Mouse (Mus musculus) CH12.LX (cell line): ENCODE results near the gene Actr8. TPM values are rescaled to one million over a fixed set of nuclear protein-coding genes. Genes with fewer than 3 reads are reported as not detected.

ENCODE experiments used
- DNase-seq: peaks from one replicate; pipeline ENCODE4 v3.0.0-alpha.2; 2013; ENCODE audit errors: extremely low read depth
- H3K27ac ChIP-seq: 2 replicates; pipeline ENCODE4 v1.5.1; 2012; ENCODE audit warnings: low read depth, mild to moderate bottlenecking, control low read depth, moderate library complexity; ENCODE audit not compliant: insufficient read depth
- H3K27me3 ChIP-seq: replicated peaks from 2 replicates; pipeline ENCODE3; 2012; ENCODE audit warnings: inconsistent platforms
- H3K36me3 ChIP-seq, 2 experiments: replicated peaks in 1 of 2; 2 replicates each; pipeline versions ENCODE3 to v1.6.1; 2012; ENCODE audit warnings: inconsistent platforms in 1 of 2, low read length in 1 of 2, mild to moderate bottlenecking in 1 of 2, mixed read lengths in 1 of 2, moderate library complexity in 1 of 2; ENCODE audit not compliant: control insufficient read depth in 1 of 2, insufficient read depth in 1 of 2
- H3K4me1 ChIP-seq, 2 experiments: 2 replicates each; pipeline ENCODE4 v1.6.1; 2012; ENCODE audit warnings: inconsistent platforms in 1 of 2, moderate library complexity in 1 of 2; ENCODE audit not compliant: insufficient read depth in 2 of 2, control insufficient read depth in 1 of 2
- H3K4me2 ChIP-seq: 2 replicates; pipeline ENCODE4 v1.6.1; 2012; ENCODE audit warnings: low read depth, mild to moderate bottlenecking, control low read depth; ENCODE audit not compliant: poor library complexity, insufficient read depth, severe bottlenecking
- H3K4me3 ChIP-seq, 3 experiments: fragments of 150-350 bp in 1 of 3; sonication (generic) in 1 of 3; replicated peaks in 1 of 3; 2 replicates each; pipeline versions ENCODE3 to v1.5.1; 2011 to 2012; ENCODE audit warnings: low read depth in 2 of 3, low read length in 2 of 3, mild to moderate bottlenecking in 2 of 3, moderate library complexity in 2 of 3, control low read depth in 1 of 3, improper control_type of control experiment in 1 of 3, inconsistent platforms in 1 of 3, mixed read lengths in 1 of 3; ENCODE audit not compliant: poor library complexity in 1 of 3
- H3K79me2 ChIP-seq: replicated peaks from 2 replicates; pipeline ENCODE4 v1.6.1; 2012; ENCODE audit warnings: mild to moderate bottlenecking, moderate library complexity; ENCODE audit not compliant: control insufficient read depth, poor library complexity, insufficient read depth, severe bottlenecking; ENCODE audit errors: extremely low read depth
- H3K9ac ChIP-seq: 2 replicates; pipeline ENCODE4 v1.6.1; 2012; ENCODE audit warnings: low read depth, mild to moderate bottlenecking, control low read depth, moderate library complexity; ENCODE audit not compliant: insufficient read depth
- H3K9me3 ChIP-seq: replicated peaks from 2 replicates; pipeline ENCODE3; 2012; ENCODE audit warnings: low read length, inconsistent platforms, mixed read lengths
- BHLHE40 ChIP-seq: IDR thresholded peaks from 2 replicates; pipeline ENCODE4 v1.6.1; 2011; ENCODE audit warnings: mild to moderate bottlenecking, low read depth, low read length, improper control_type of control experiment
- CHD1 ChIP-seq: IDR thresholded peaks from 2 replicates; pipeline ENCODE4 v1.6.1; 2012; ENCODE audit warnings: low read depth, low read length, improper control_type of control experiment, inconsistent platforms
- CHD2 ChIP-seq: IDR thresholded peaks from 2 replicates; pipeline ENCODE4 v1.6.1; 2011; ENCODE audit warnings: low read length, improper control_type of control experiment
- E2F4 ChIP-seq: IDR thresholded peaks from 2 replicates; pipeline ENCODE4 v1.6.1; 2011; ENCODE audit warnings: low read depth, low read length, improper control_type of control experiment; ENCODE audit not compliant: insufficient replicate concordance
- ELF1 ChIP-seq: IDR thresholded peaks from 2 replicates; pipeline ENCODE4 v1.6.1; 2014; ENCODE audit warnings: low read depth, mild to moderate bottlenecking, inconsistent platforms, low read length, improper control_type of control experiment
- EP300 ChIP-seq: IDR thresholded peaks from 2 replicates; pipeline ENCODE4 v1.6.1; 2011; ENCODE audit warnings: low read length, improper control_type of control experiment
- ETS1 ChIP-seq: conservative IDR thresholded peaks from 2 replicates; pipeline ENCODE4 v1.6.1; 2012; ENCODE audit warnings: low read depth, mild to moderate bottlenecking, inconsistent platforms, low read length, improper control_type of control experiment, moderate library complexity
- IRF4 ChIP-seq: IDR thresholded peaks from 2 replicates; pipeline ENCODE4 v1.6.1; 2014; ENCODE audit warnings: low read depth, mild to moderate bottlenecking, inconsistent platforms, low read length, improper control_type of control experiment
- JUN ChIP-seq: IDR thresholded peaks from 2 replicates; pipeline ENCODE4 v1.6.1; 2011; ENCODE audit warnings: low read depth, mild to moderate bottlenecking, low read length, improper control_type of control experiment, moderate library complexity; ENCODE audit not compliant: insufficient read depth
- MAFK ChIP-seq: IDR thresholded peaks from 2 replicates; pipeline ENCODE4 v1.6.1; 2011; ENCODE audit warnings: low read length, improper control_type of control experiment; ENCODE audit not compliant: insufficient replicate concordance
- MAX ChIP-seq: IDR thresholded peaks from 2 replicates; pipeline ENCODE4 v1.6.1; 2011; ENCODE audit warnings: low read length, improper control_type of control experiment
- MAZ ChIP-seq: IDR thresholded peaks from 2 replicates; pipeline ENCODE4 v1.6.1; 2012; ENCODE audit warnings: low read depth, mild to moderate bottlenecking, inconsistent platforms, low read length, improper control_type of control experiment, moderate library complexity
- MXI1 ChIP-seq: IDR thresholded peaks from 2 replicates; pipeline ENCODE4 v1.6.1; 2011; ENCODE audit warnings: mild to moderate bottlenecking, low read depth, low read length, improper control_type of control experiment
- MYC ChIP-seq: IDR thresholded peaks from 2 replicates; pipeline ENCODE4 v1.6.1; 2011; ENCODE audit warnings: low read depth, mild to moderate bottlenecking, improper control_type of control experiment, low read length
- NELFE ChIP-seq: IDR thresholded peaks from 2 replicates; pipeline ENCODE4 v1.6.1; 2011; ENCODE audit warnings: low read depth, low read length, improper control_type of control experiment
- NRF1 ChIP-seq: IDR thresholded peaks from 2 replicates; pipeline ENCODE4 v1.6.1; 2014; ENCODE audit warnings: low read depth, mild to moderate bottlenecking, inconsistent platforms, low read length, improper control_type of control experiment, moderate library complexity
- PAX5 ChIP-seq: IDR thresholded peaks from 2 replicates; pipeline ENCODE4 v1.6.1; 2012; ENCODE audit warnings: low read length, inconsistent platforms, mixed read lengths
- POLR2AphosphoS2 ChIP-seq: IDR thresholded peaks from 2 replicates; pipeline ENCODE4 v1.6.1; 2011; ENCODE audit warnings: low read depth, low read length, improper control_type of control experiment
- RCOR1 ChIP-seq: conservative IDR thresholded peaks from 2 replicates; pipeline ENCODE4 v1.6.1; 2012; ENCODE audit warnings: low read depth, mild to moderate bottlenecking, inconsistent platforms, low read length, improper control_type of control experiment
- SIN3A ChIP-seq: IDR thresholded peaks from 2 replicates; pipeline ENCODE4 v1.6.1; 2012; ENCODE audit warnings: low read length, improper control_type of control experiment, inconsistent platforms
- SMC3 ChIP-seq: IDR thresholded peaks from 2 replicates; pipeline ENCODE4 v1.6.1; 2011; ENCODE audit warnings: low read depth, low read length, improper control_type of control experiment
- TBP ChIP-seq: conservative IDR thresholded peaks from 2 replicates; pipeline ENCODE4 v1.6.1; 2011; ENCODE audit warnings: low read depth, low read length, improper control_type of control experiment
- TCF12 ChIP-seq: IDR thresholded peaks from 2 replicates; pipeline ENCODE4 v1.6.1; 2014; ENCODE audit warnings: low read depth, mild to moderate bottlenecking, inconsistent platforms, low read length, improper control_type of control experiment
- UBTF ChIP-seq: IDR thresholded peaks from 2 replicates; pipeline ENCODE4 v1.6.1; 2012; ENCODE audit warnings: low read depth, mild to moderate bottlenecking, inconsistent platforms, low read length, improper control_type of control experiment, moderate library complexity
- USF1 ChIP-seq: IDR thresholded peaks from 2 replicates; pipeline ENCODE4 v1.6.1; 2014; ENCODE audit warnings: low read depth, mild to moderate bottlenecking, inconsistent platforms, low read length, improper control_type of control experiment
- USF2 ChIP-seq: conservative IDR thresholded peaks from 2 replicates; pipeline ENCODE4 v1.6.1; 2011; ENCODE audit warnings: low read depth, low read length, improper control_type of control experiment
- ZC3H11A ChIP-seq: IDR thresholded peaks from 2 replicates; pipeline ENCODE4 v1.6.1; 2012; ENCODE audit warnings: low read depth, mild to moderate bottlenecking, inconsistent platforms, low read length, improper control_type of control experiment
- ZKSCAN1 ChIP-seq: IDR thresholded peaks from 2 replicates; pipeline ENCODE4 v1.6.1; 2012; ENCODE audit warnings: low read depth, inconsistent platforms, low read length, improper control_type of control experiment, borderline replicate concordance
- ZNF384 ChIP-seq: IDR thresholded peaks from 2 replicates; pipeline ENCODE4 v1.6.1; 2012; ENCODE audit warnings: low read depth, low read length, improper control_type of control experiment, inconsistent platforms
- dilution Hi-C: fragments of 300-500 bp; cut with MboI; formaldehyde crosslinking; loops from 2 replicates; pipeline ENCODE4 v1.14.3; 2020; ENCODE audit warnings: low sequenced_read_pairs; ENCODE audit not compliant: extremely low pct_unique_long_range_greater_than_20kb, extremely low pct_ligation_motif_present
- in situ Hi-C: fragments of 300-500 bp; cut with MboI; formaldehyde crosslinking; loops from 3 replicates; pipeline ENCODE4 v1.14.3; 2019; ENCODE audit warnings: low sequenced_read_pairs, low pct_ligation_motif_present, low pct_unique_long_range_greater_than_20kb, mixed read lengths
- polyA plus RNA-seq: library from polyadenylated mRNA; unstranded; fragments of >175 nt; gene quantifications from 2 replicates; pipeline ENCODE4 v1.2.1, GENCODE M21; 2012; ENCODE audit warnings: low read depth; ENCODE audit not compliant: insufficient read length
- total RNA-seq, 2 experiments: library from RNA; depleted of rRNA; stranded (reverse); fragments of 300-350 nt in 1 of 2; fragments of >200 nt in 1 of 2; gene quantifications; 2 replicates each; pipeline ENCODE4 v1.2.3; 2012 to 2014

Gene Actr8
- total and polyA plus RNA-seq, 3 experiments = 26.7 to 34.3 (median 33.4) TPM

DNA sequence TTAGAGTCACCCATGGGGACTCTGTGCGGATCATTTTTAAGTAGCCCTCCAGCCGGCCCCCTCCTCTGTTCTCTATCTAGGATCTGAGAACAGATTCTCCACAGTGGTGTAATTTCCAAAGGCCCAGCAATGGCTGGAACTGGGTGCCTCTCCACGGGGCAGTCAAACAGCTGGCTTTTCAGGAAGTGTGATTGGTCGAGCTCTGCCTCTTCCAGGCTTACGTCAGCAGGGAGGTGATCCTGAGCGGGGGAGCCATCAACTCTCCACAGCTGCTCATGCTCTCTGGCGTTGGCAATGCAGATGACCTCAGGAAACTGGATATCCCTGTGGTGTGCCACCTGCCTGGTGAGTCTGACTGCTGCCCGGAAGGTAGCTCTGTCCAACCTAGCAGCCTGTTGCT is 55.3 kb downstream of the Actr8 start:
- H3K27ac ChIP-seq = no peak overlapping the region
- no peak overlapping the region for H3K9ac ChIP-seq
- no peaks in the 10 kb centered on the region for H3K79me2 ChIP-seq
- no peaks in the 10 kb centered on the region for H3K27me3 ChIP-seq
- no peaks in the 10 kb centered on the region for H3K9me3 ChIP-seq
- peaks cover 0 to 14% of the 10 kb centered on the region in 2 experiments; a peak in 2 of 4 replicates for H3K4me1 ChIP-seq
- no peaks in the 10 kb centered on the region for H3K36me3 ChIP-seq
- in situ Hi-C loops (no loop called here), dilution Hi-C loops (no loop called here)
- H3K4me2 ChIP-seq = no peak overlapping the region
- no peak for DNase-seq
- no peak overlapping the region for H3K4me3 ChIP-seq
- TF ChIP-seq TCF12 (no peak), EP300 (no peak), NELFE (no peak), CHD2 (no peak), MAZ (no peak), RCOR1 (no peak), CHD1 (no peak), IRF4 (no peak), BHLHE40 (no peak), ZNF384 (no peak), E2F4 (no peak), ETS1 (no peak), JUN (no peak), NRF1 (no peak), ZC3H11A (no peak), TBP (no peak), SMC3 (no peak), MAX (no peak), USF1 (no peak), ELF1 (no peak)
- TF ChIP-seq, all 38 proteins: peak for 0

DNA sequence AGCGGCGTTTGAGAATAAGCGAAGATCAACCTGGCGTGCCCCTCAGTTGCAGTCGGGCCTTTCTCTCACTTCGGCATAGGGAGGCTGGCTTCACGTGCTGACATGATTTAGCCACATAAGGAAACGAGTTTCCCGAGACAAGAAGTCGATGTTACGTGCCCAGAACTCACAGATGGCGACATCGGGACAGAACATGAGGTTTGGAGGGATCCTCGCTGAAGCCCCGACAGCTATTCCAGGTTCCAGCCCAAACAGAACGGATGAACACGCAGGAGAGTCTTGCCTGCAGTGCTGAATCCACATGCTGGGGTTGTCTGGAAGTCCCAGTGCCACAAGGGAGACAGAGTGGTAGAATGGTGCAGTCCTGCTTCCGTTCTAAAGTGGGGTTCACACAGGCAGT is 60.3 kb downstream of the Actr8 start:
- Histone ChIP-seq H3K36me3 (no peaks in the 10 kb centered on the region), H3K9ac (no peak overlapping the region), H3K27me3 (no peaks in the 10 kb centered on the region), H3K4me2 (no peak overlapping the region), H3K79me2 (no peaks in the 10 kb centered on the region), H3K9me3 (no peaks in the 10 kb centered on the region), H3K4me3 (no peak overlapping the region), H3K4me1 (peaks cover 0 to 21% of the 10 kb centered on the region in 2 experiments; a peak in 2 of 4 replicates), H3K27ac (no peak overlapping the region)
- in situ Hi-C loops = loop anchor here (5.0 kb wide), 1 partner anchor 39 kb away; no protein-coding TSS in a partner anchor
- no peak for DNase-seq
- dilution Hi-C loops = no loop called here
- TF ChIP-seq E2F4 (no peak), MXI1 (no peak), ELF1 (no peak), TCF12 (no peak), MAX (no peak), SMC3 (no peak), ZC3H11A (no peak), ZKSCAN1 (no peak), USF2 (no peak), CHD1 (no peak), POLR2AphosphoS2 (no peak), PAX5 (no peak), ZNF384 (no peak), UBTF (no peak), MAFK (no peak), SIN3A (no peak), NELFE (no peak), MYC (no peak)
